Mouse (Mus musculus): ENCODE measurements around the gene Khsrp. TPM values are rescaled to one million over a fixed set of nuclear protein-coding genes. Genes with fewer than 3 reads are reported as not detected.
"Not testable (repeated sequence)": the region's sequence is repeated elsewhere in the genome, so short reads cannot be mapped to it uniquely, and the experiment has no call there.

Gene Khsrp
- 100 to 1,000 TPM; 141 to 156 TPM for total RNA-seq (2021)
- long read RNA-seq, experiment 1, transcript Khsrp-201 (18 exons, 3,978 nt): major isoform, 9 of 39 reads
- long read RNA-seq, experiment 1, partial matches to known transcripts: 12 of 39 reads
- long read RNA-seq, experiment 1, other reads (novel, unspliced or antisense): 17 of 39 reads
- long read RNA-seq, experiment 2, transcript Khsrp-201 (18 exons, 3,978 nt): major isoform, 30 of 105 reads
- long read RNA-seq, experiment 2, partial matches to known transcripts: 34 of 105 reads
- long read RNA-seq, experiment 2, other reads (novel, unspliced or antisense): 38 of 105 reads

DNA sequence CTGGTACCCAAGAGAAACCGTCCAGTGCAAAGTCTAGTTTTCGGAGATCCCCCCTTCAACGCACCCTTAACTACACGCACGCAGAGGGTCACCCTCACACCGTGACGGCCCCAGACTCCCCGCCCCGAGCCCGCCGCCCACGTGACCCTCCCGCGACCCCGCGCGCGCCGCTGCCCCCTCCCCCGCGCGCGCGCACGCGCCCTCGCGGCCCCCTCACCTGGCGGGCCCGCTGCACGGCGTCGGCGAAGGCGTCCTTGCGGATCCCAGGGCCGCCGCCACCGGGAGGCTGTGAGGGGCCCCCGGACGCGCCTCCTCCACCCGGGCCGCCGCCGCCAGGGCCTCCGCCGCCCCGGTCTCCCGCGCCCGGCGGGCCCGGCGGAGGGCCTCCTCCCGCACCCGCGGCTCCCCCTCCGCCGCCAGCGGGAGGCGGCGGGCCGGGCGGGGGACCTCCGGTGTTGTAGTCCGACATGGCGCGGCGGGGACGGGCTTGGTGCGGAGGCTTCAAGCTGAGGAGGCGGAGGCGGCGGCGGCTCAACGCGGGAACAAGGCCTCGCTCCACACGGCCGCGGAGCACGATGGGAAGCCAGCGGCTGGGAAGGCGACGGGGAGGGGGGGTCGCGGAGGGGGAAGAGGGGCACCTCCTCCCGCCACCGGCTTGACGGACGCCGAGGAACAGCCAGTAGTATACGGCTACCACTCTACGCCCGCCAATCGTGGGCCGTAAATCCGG lies at the start of gene Khsrp:
Khsrp (minus strand) TSS at position 592 of the 730 bp plus-strand sequence.
- peak in 1 of 2 experiments; percentile 25 for DNase-seq (ENCODE audit: low spot score in 2 of 2)

GRCm38 (mm10) chr17:57079919-57080318 lies 48.6 kb upstream of the Khsrp start:
- DNase-seq (ENCODE audit: low spot score in 2 of 2): no peak

- no peak for DNase-seq (ENCODE audit: low spot score in 2 of 2)
These were observed 47.0 kb upstream of the Khsrp start, which contains the start of gene Dennd1c for GRCm38 (mm10) chr17:57078336-57078735. Gene Dennd1c, minus strand, starts transcription at chr17:57078514.

DNA sequence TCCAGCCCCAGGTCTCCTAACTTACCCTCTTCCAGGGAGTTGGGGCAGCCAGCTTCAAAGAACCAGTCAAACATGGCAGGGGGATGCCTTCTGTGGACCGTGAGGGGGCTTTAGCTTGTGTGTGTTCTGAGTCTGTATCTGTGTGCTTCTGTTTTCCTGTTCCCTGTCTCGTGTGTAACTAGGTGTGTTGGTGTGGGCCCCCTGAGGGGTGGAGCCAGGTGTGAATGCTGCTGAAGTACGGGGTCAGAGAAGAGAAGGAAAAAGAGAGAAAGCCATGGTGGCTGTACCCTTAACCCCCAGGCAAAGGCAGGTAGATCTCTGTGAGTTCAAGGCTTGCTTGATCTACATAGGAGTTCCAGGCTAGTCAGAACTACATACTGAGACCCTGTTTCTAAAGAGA lies 45.6 kb upstream of the Khsrp start:
- no peak for DNase-seq (ENCODE audit: low spot score in 2 of 2)

GRCm38 (mm10) chr17:57070699-57071098 lies 39.4 kb upstream of the Khsrp start:
- DNase-seq (ENCODE audit: low spot score in 2 of 2): no peak

DNA sequence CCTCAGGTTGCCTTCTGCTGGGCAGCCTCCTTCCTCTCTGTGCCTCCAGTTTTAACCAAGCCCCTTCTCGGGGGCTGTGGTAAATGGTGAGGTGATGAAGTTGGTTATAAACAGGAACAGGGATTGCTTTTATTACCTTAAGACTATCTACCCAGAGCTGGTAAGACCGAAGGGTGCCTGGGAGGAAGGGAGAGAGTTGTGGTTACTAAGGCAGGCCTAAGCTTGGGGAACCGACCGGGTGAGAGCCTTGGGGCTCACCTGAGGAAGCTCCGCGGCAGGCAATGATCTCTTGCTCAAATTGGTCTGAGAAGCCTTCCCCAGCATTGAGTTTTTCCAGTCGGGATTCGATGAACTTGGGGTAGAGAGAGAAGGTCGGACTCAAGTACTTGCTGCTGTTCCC lies 39.0 kb upstream of the Khsrp start:
- no peak for DNase-seq (ENCODE audit: low spot score in 2 of 2)

DNA sequence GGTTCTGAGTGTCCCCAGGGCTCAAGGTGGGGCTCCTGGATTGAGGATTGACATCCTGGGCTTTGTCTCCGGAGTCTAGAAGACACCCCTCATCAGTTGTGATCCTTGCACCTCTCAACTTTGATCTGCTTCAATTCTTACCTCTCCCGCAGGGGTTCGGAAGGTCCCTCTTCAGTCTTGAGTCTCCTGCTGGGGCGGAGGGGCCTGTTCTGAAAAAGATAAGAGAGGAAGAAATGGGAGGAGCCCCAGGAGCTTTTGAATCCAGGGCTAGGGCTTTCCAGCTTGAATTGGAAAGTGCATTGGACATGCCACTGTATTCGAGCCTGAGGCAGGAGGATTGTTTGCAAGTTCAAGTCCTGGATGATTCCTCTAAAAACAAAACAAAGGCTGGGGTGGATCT lies 35.6 kb upstream of the Khsrp start:
- DNase-seq (ENCODE audit: low spot score in 2 of 2): no peak

DNA sequence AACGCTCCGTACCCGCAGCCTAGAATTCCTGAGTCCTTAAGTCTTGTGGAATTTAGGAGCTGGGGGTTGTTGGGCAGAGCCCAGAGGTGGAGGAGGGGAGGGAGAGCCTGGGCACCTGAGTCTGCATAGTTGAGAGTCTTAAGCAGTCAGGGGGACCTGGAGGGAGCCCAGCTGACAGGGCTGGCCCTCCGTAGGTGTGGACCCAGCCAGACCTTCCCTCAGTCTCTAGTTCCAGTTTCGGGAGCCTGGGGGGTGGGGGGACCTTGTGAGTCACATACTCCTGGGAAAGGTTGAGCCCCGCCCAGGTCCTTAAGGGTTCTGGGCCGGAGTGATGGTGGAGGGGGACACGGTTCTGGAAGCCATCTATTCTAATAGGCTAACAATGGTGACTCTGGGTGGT lies 31.7 kb upstream of the Khsrp start:
- no peak for DNase-seq (ENCODE audit: low spot score in 2 of 2)

DNA sequence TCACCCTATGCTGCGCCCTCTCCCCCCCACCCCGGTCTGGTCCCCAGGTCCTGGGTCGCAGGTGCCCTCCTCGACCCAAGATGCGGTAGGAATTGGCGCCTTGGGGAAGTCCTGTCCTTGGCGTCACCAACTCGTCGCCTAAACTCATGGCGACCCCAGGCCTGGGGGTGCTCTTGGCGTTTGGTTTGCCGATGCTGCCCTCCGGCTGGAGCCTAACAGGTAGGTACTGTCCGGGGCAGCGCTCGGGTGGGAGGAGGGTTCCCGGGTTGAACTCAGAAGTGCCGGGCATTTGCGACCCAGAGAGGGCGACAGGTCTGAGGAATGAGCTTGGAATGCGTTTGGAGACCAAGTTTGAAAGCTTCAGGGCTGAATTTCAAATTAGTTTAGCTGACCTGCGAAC lies 31.2 kb upstream of the Khsrp start:
- no peak for DNase-seq (ENCODE audit: low spot score in 2 of 2)

GRCm38 (mm10) chr17:57062011-57062521 lies 30.7 kb upstream of the Khsrp start:
- DNase-seq (ENCODE audit: low spot score in 2 of 2): no peak

GRCm38 (mm10) chr17:57061069-57061468 lies 29.7 kb upstream of the Khsrp start:
- no peak for DNase-seq (ENCODE audit: low spot score in 2 of 2)

DNA sequence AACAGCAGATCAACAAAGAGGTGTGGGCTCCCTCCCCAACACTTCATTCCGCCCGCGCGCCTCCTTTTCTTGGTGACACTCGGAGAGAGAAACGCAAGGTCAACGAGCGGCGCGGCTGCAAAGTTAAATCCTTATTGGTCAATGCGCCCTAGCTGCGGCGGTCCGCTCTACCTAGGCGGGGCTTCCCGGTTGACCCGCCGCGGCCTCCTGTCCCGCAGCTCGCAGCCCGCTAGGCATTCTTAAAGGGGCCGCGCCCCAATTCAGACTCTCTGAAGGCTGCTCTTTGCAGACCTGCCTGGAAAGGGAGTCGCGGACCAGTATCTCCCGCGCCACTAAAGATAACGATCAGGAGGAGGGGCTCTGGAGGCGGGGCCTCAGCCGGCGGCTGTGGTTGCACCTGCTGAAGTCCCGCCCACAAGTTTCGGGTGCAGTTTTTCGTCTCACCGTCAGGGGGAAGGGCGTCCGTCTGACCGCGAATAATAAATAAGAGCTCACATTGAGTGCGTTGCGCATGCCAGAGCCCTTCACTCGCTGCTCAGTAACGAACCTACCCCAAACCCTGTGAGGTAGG lies 29.0 kb upstream of the Khsrp start:
- DNase-seq (ENCODE audit: low spot score in 2 of 2): peak; percentile 70 to 87

DNA sequence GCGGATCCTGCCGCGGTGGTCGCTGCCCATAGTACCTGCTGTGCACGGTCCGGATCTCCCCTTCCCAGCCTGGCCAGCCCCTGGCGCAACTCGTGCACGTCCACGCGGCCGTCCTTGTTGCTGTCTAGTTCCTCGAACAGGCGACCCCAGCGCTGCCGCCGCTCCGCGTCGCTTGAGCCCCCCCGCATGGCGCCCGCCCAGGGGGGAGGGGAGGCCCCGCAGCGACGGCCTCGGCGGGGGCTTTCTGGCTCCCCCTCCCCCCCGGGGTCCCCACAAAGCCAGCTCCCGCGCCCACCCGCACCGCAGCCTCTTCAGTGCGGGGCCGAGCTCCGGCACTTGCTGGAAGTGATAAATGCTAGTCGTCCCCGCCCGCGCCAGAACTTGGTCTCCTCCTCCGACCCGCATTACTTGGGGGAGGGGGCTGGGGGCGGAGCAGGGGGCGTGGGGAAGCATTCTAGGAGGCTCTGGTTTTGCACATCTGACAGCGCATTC lies 28.2 kb upstream of the Khsrp start, which contains the start of gene Slc25a23:
Slc25a23 (minus strand) TSS at position 378 of the 492 bp plus-strand sequence.
- peak in 1 of 2 experiments; percentile 52 for DNase-seq (ENCODE audit: low spot score in 2 of 2)

GRCm38 (mm10) chr17:57058891-57059485 lies 27.7 kb upstream of the Khsrp start, which contains the start of gene Crb3:
Gene Crb3, plus strand, starts transcription at chr17:57059105.
- DNase-seq (ENCODE audit: low spot score in 2 of 2): no peak

DNA sequence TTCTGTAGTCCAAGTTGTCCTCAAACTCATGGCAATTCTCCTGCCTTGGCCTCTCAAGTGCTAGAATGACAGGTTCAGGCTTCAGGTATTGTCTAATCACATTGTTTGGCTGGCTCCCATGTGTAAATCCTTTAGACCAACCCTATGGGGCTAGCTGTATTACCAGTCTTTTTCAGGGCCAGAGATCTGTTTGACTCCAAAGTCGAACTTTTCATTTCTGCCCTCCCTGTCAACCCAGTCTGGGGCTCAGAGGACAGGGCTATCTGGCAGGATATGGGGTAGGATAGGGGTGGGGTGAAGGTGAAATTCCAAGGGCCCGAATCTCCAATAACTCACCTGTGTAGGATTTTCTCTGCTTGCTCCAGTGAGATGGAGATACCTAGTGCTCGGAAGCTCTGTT lies 24.9 kb upstream of the Khsrp start:
- no peak for DNase-seq (ENCODE audit: low spot score in 2 of 2)

DNA sequence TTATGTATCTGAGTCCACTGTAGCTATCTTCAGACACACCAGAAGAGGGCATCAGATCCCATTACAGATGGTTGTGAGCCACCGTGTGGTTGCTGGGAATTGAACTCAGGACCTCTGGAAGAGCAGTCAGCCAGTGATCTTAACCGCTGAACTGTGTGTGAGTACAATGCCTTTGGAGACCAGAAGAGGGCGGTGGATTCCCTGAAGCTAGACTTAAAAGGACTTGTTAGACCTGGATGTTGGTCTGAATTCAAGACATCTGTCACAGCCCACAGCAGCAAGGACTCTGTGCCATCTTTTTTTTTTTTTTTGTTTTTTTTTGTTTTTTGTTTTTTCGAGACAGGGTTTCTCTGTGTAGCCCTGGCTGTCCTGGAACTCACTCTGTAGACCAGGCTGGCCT lies 20.4 kb upstream of the Khsrp start:
- not testable (repeated sequence) for DNase-seq (ENCODE audit: low spot score in 2 of 2)

- DNase-seq (ENCODE audit: low spot score in 2 of 2): no peak
These were observed 17.5 kb upstream of the Khsrp start for GRCm38 (mm10) chr17:57048816-57049215.

- no peak for DNase-seq (ENCODE audit: low spot score in 2 of 2)
These were observed 16.1 kb upstream of the Khsrp start for GRCm38 (mm10) chr17:57047406-57047805.

GRCm38 (mm10) chr17:57041554-57041953 lies 10.2 kb upstream of the Khsrp start, which contains the start of gene Slc25a41:
Gene Slc25a41, minus strand, starts transcription at chr17:57041654.
- no peak for DNase-seq (ENCODE audit: low spot score in 2 of 2)

- DNase-seq (ENCODE audit: low spot score in 2 of 2): no peak
These were observed 7.7 kb upstream of the Khsrp start for GRCm38 (mm10) chr17:57038978-57039377.

DNA sequence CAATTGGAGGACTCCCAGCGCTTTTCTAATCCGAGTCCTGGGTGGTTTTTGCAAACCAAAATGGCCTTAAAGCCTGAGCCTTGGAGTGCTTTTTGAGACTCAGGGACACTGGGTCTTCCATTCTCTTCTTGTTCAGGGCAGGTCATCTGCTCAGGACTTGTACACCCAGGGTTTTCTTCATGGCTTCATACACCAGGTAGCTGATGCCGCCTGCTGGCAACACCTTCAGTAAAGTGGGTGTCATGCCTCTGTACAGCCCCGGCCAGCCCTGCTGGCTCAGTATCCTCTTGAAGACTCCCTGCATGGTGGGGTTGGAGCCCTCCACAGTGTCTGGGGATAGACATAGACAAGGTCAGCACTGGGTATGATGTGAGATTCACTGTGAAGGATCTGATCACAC lies 1.5 kb upstream of the Khsrp start:
- DNase-seq (ENCODE audit: low spot score in 2 of 2): no peak
